Mouse (Mus musculus) limb, embryonic 11.5 days (tissue): Measurements from ENCODE around the gene Fam69b. TPM values are rescaled to one million over a fixed set of nuclear protein-coding genes. Genes with fewer than 3 reads are reported as not detected.
A peak's percentile ranks its signal among the peaks of the same experiment; 100 is the strongest.
"Not testable (repeated sequence)": the region's sequence is repeated elsewhere in the genome, so short reads cannot be mapped to it uniquely, and the experiment has no call there.

Source experiments
- ATAC-seq: fragments of 200-750 bp; cut with Nextera tagmentation; 2 replicates; pipeline ENCODE4 v1.8.0; 2017; ENCODE audit warnings: low read depth; ENCODE audit not compliant: insufficient number of reproducible peaks, low FRiP score, low TSS enrichment
- DNase-seq: peaks from one replicate; pipeline ENCODE4 v3.0.0-alpha.2; 2015; ENCODE audit warnings: low spot score
- H3K27ac ChIP-seq: fragments of 300-500 bp; sonication (generic); replicated peaks from 2 replicates; pipeline ENCODE4 v1.5.1; 2014; ENCODE audit warnings: low read depth, mild to moderate bottlenecking, low read length
- H3K27me3 ChIP-seq: fragments of 300-500 bp; sonication (generic); 2 replicates; pipeline ENCODE4 v1.6.1; 2014; ENCODE audit warnings: mild to moderate bottlenecking, low read length, mixed read lengths; ENCODE audit not compliant: control insufficient read depth, insufficient read depth
- H3K36me3 ChIP-seq: fragments of 300-500 bp; sonication (generic); 2 replicates; pipeline ENCODE4 v1.6.1; 2014; ENCODE audit warnings: mild to moderate bottlenecking, low read length, moderate library complexity, mixed read lengths; ENCODE audit not compliant: control insufficient read depth, insufficient read depth
- H3K4me1 ChIP-seq: fragments of 300-500 bp; sonication (generic); 2 replicates; pipeline ENCODE4 v1.6.1; 2014; ENCODE audit warnings: low read length, mixed read lengths; ENCODE audit not compliant: control insufficient read depth, insufficient read depth
- H3K4me2 ChIP-seq: fragments of 300-500 bp; sonication (generic); 2 replicates; pipeline ENCODE4 v1.6.1; 2014; ENCODE audit warnings: low read depth, mild to moderate bottlenecking, moderate library complexity; ENCODE audit not compliant: severe bottlenecking
- H3K4me3 ChIP-seq: fragments of 300-500 bp; sonication (generic); 2 replicates; pipeline ENCODE4 v1.5.1; 2014; ENCODE audit warnings: low read depth, low read length
- H3K9ac ChIP-seq: fragments of 300-500 bp; sonication (generic); 2 replicates; pipeline ENCODE4 v1.6.1; 2014; ENCODE audit warnings: mild to moderate bottlenecking, low read length
- H3K9me3 ChIP-seq: fragments of 300-500 bp; sonication (generic); 2 replicates; pipeline ENCODE4 v1.6.1; 2016; ENCODE audit warnings: low read length; ENCODE audit not compliant: control insufficient read depth
- WGBS: fragments of 180-500 bp; shearing (Covaris S2); extraction: QIAGEN DNeasy Blood & Tissue Kit; methylation state at CpG from one replicate; pipeline ENCODE4 v1.1.7; 2014; 5-methylcytosine and 5-hydroxymethylcytosine counted together
- microRNA counts: library from miRNA; unstranded; fragments of <30 nt; microRNA quantifications from one replicate; lab custom pipeline; 2016
- microRNA-seq: library from miRNA; unstranded; fragments of <30 nt; microRNA quantifications from one replicate; pipeline ENCODE4, GENCODE M21; 2016
- polyA plus RNA-seq: library from polyadenylated mRNA; unstranded; fragments of >200 nt; fragmentation: Nextera tagmentation; extraction: Ambion mirVana; gene quantifications from 2 replicates; pipeline ENCODE4 v1.2.1, GENCODE M21; 2014

Fam69b gene
- polyA plus RNA-seq, 1 experiment from 2014 or later = 45.1 TPM

GRCm38 (mm10) chr2:26663112-26663511 lies 34.9 kb downstream of the Fam69b start:
- ATAC-seq = no peak
- 77% methylated on average over 10 of the region's 10 CpGs for WGBS

GRCm38 (mm10) chr2:26663551-26663950 lies 35.3 kb downstream of the Fam69b start:
- H3K4me3 ChIP-seq, H3K9me3 ChIP-seq, H3K27ac ChIP-seq, ATAC-seq, H3K27me3 ChIP-seq, H3K9ac ChIP-seq, H3K4me1 ChIP-seq, H3K4me2 ChIP-seq, H3K36me3 ChIP-seq: not testable (repeated sequence)
- DNase-seq = peak; percentile 64
- 81% methylated on average over 1 of the region's 1 CpGs for WGBS

More at GRCm38 (mm10) chr2:26663112-26663511, 34.9 kb downstream of the Fam69b start:
- H3K4me3 ChIP-seq = no peak overlapping the region
- H3K27ac ChIP-seq = no peak overlapping the region
- no peak overlapping the region for H3K4me2 ChIP-seq
- H3K4me1 ChIP-seq = no peaks in the 10 kb centered on the region
- no peaks in the 10 kb centered on the region for H3K36me3 ChIP-seq
- H3K27me3 ChIP-seq = no peaks in the 10 kb centered on the region
- H3K9ac ChIP-seq = no peak overlapping the region
- DNase-seq = no peak
- H3K9me3 ChIP-seq = no peaks in the 10 kb centered on the region

GRCm38 (mm10) chr2:26668746-26669145 lies 40.5 kb downstream of the Fam69b start:
- no peak overlapping the region for H3K27ac ChIP-seq
- no peaks in the 10 kb centered on the region for H3K36me3 ChIP-seq
- no peak for ATAC-seq
- H3K4me2 ChIP-seq = no peak overlapping the region
- H3K9me3 ChIP-seq = no peaks in the 10 kb centered on the region
- H3K4me1 ChIP-seq = no peaks in the 10 kb centered on the region
- no peak overlapping the region for H3K9ac ChIP-seq
- no peaks in the 10 kb centered on the region for H3K27me3 ChIP-seq
- H3K4me3 ChIP-seq = no peak overlapping the region
- DNase-seq = no peak

- Histone ChIP-seq H3K27ac (no peak within 1 kb of the TSS), H3K4me3 (no peak within 1 kb of the TSS), H3K4me2 (no peak within 1 kb of the TSS), H3K9ac (no peak within 1 kb of the TSS), H3K36me3 (no peaks in the 10 kb centered on the region), H3K4me1 (no peaks in the 10 kb centered on the region), H3K9me3 (no peaks in the 10 kb centered on the region), H3K27me3 (no peaks in the 10 kb centered on the region)
- 90% methylated on average over 3 of the region's 3 CpGs for WGBS
- no peak for ATAC-seq
- DNase-seq = peak; percentile 4
Measured at GRCm38 (mm10) chr2:26671182-26671581, 42.9 kb downstream of the Fam69b start, which contains the start of gene Lcn4. Lcn4 (minus strand) TSS chr2:26671282.

MicroRNAs within 50 kb of the gene (microRNA counts, 519-probe panel; counts per million panel counts)
- microRNA mmu-miR-126-3p (lab: Ali Mortazavi, UCI) = 5,441 counts per million, percentile 89 among the panel's probes with 10 or more counts
- microRNA mmu-miR-126-5p (lab: Ali Mortazavi, UCI) = 4,251 counts per million, percentile 64 among the panel's probes with 10 or more counts

Small RNA genes lying within 50 kb of the gene (microRNA-seq; reads per million reads assigned to microRNA genes)
- gene Mir126a (not detected), gene Mir126b (not detected)

Other genes with a start within 250 kb of the Fam69b start
- gene Snapc4, start 247.8 kb upstream of the Fam69b start, polyA plus RNA-seq = 25.3 and 31.2 TPM in 2 replicates
- gene Entr1, start 239.1 kb upstream of the Fam69b start, polyA plus RNA-seq = 128 and 132 TPM in 2 replicates
- 99.8 and 111 TPM in 2 replicates for gene Pmpca, start 239.1 kb upstream of the Fam69b start, polyA plus RNA-seq
- gene Inpp5e, start 219.3 kb upstream of the Fam69b start, polyA plus RNA-seq = 24.4 and 28.5 TPM in 2 replicates
- gene Sec16a, start 183.2 kb upstream of the Fam69b start, polyA plus RNA-seq = 36.3 and 40.9 TPM in 2 replicates
- 14.5 and 15.0 TPM in 2 replicates for gene Notch1, start 111.8 kb upstream of the Fam69b start, polyA plus RNA-seq
- 68.1 and 72.2 TPM in 2 replicates for gene Egfl7, start 48.4 kb upstream of the Fam69b start, polyA plus RNA-seq
- 0.27 TPM in 1 of 2 replicates, not detected in the other for gene Gm20532, start 41.8 kb upstream of the Fam69b start, polyA plus RNA-seq
- 12.2 and 12.8 TPM in 2 replicates for gene Agpat2, start 24.0 kb upstream of the Fam69b start, polyA plus RNA-seq
- gene Lcn4, start 42.8 kb downstream of the Fam69b start, polyA plus RNA-seq = not detected in 2 replicates
- not detected in 2 replicates for gene Abo, start 236.5 kb downstream of the Fam69b start, polyA plus RNA-seq